Comparison of ENCODE assay signal across 32 mouse cellular contexts in genomic region chr10:67893226-67893625, GRCm38 (mm10). TPM values are rescaled to one million over a fixed set of nuclear protein-coding genes. Genes with fewer than 3 reads are reported as not detected.
DNase-seq lines count a peak whose midpoint lies in the region; ATAC-seq and TF ChIP-seq lines count a peak whose summit lies in the region.
"Had no signal": no experiment of that assay in that cellular context is flagged by ENCODE, and none has a peak within 500 bp of the region (broad histone marks: within the 10 kb centered on the region; RNA-seq: fewer than 3 reads in every experiment).

No protein-coding gene starts in this region.

- no peak for ATAC-seq in hindbrain, postnatal 0 days
- ATAC-seq in hindbrain, embryonic 13.5 days (ENCODE audit: low FRiP score): no peak
- ATAC-seq: activated CD4-positive, CD25-positive, alpha-beta regulatory T cell, adult 4 months; inflammation-experienced regulatory T-cells, adult 6 months; midbrain, embryonic 15.5 days had no signal

- peak; percentile 34 to 48 for DNase-seq in cerebellum, postnatal 10 days
- DNase-seq in cerebellum, adult 11-12 months: no peak
- peak; percentile 23 for DNase-seq in hindbrain, postnatal 0 days (ENCODE audit: low spot score)
- DNase-seq in right cerebral cortex, adult 18-20 months: peak; percentile 44
- DNase-seq in right cerebral cortex, postnatal 36 days (ENCODE audit: low spot score in 2 of 2): no peak
- DNase-seq in embryo, embryonic 10.5 days (ENCODE audit: low spot score): no peak
- DNase-seq: adrenal gland, adult 2 months; adrenal gland, postnatal 36 days; B cell, adult 2 months; embryo, embryonic 11 days; heart, adult 2 months; heart, postnatal 4 days; kidney, adult 11 months; kidney, postnatal 14 days; layer of hippocampus, postnatal 36 days; right cerebral cortex, postnatal 25 days; spleen, adult 18-20 months; thymus, postnatal 14 days had no signal

- H3K27me3 ChIP-seq in hindbrain, postnatal 0 days (ENCODE audit: insufficient read depth, low read length): no peaks in the 10 kb centered on the region
- H3K27me3 ChIP-seq in hindbrain, embryonic 13.5 days: no peaks in the 10 kb centered on the region
- H3K27me3 ChIP-seq: embryonic facial prominence, embryonic 12.5 days; heart, embryonic 12.5 days; limb, embryonic 13.5 days; lung, embryonic 15.5 days; neural tube, embryonic 15.5 days had no signal

- H3K4me1 ChIP-seq in hindbrain, postnatal 0 days (ENCODE audit: insufficient read depth, low read length): no peaks in the 10 kb centered on the region; the same call in 1 of the 2 replicates
- H3K4me1 ChIP-seq in hindbrain, embryonic 13.5 days (replicated peaks): peaks cover 4% of the 10 kb centered on the region; the same call in 1 of the 2 replicates
- H3K4me1 ChIP-seq: embryonic facial prominence, embryonic 12.5 days; heart, embryonic 12.5 days; limb, embryonic 13.5 days; lung, embryonic 15.5 days; midbrain, embryonic 10.5 days had no signal

- 75% methylated on average over 10 of the region's 10 CpGs for WGBS in hindbrain, postnatal 0 days
- 90% methylated on average over 10 of the region's 10 CpGs for WGBS in hindbrain, embryonic 13.5 days

- peaks cover 7% of the 10 kb centered on the region; the same call in 1 of the 2 replicates for H3K36me3 ChIP-seq in hindbrain, postnatal 0 days (ENCODE audit: insufficient read depth, low read length)
- H3K36me3 ChIP-seq in hindbrain, embryonic 13.5 days: no peaks in the 10 kb centered on the region
- H3K36me3 ChIP-seq: embryonic facial prominence, embryonic 12.5 days; heart, embryonic 12.5 days; lung, embryonic 15.5 days; midbrain, embryonic 10.5 days; midbrain, embryonic 15.5 days had no signal

- no peak overlapping the region for H3K9ac ChIP-seq in hindbrain, postnatal 0 days (replicated peaks; ENCODE audit: low read length)
- no peak overlapping the region for H3K9ac ChIP-seq in hindbrain, embryonic 13.5 days
- H3K9ac ChIP-seq: embryonic facial prominence, embryonic 12.5 days; heart, embryonic 12.5 days; hindbrain, embryonic 14.5 days; limb, embryonic 13.5 days; lung, embryonic 15.5 days; midbrain, embryonic 15.5 days; neural tube, embryonic 15.5 days had no signal

- H3K27ac ChIP-seq in hindbrain, postnatal 0 days: no peak overlapping the region
- H3K27ac ChIP-seq in hindbrain, embryonic 13.5 days: no peak overlapping the region
- H3K27ac ChIP-seq: embryonic facial prominence, embryonic 12.5 days; heart, adult 2 months; hindbrain, embryonic 14.5 days; limb, embryonic 13.5 days; lung, embryonic 15.5 days; midbrain, embryonic 10.5 days; midbrain, embryonic 15.5 days; neural tube, embryonic 15.5 days had no signal

- H3K4me3 ChIP-seq in hindbrain, postnatal 0 days (ENCODE audit: low read length): no peak overlapping the region
- no peak overlapping the region for H3K4me3 ChIP-seq in hindbrain, embryonic 13.5 days
- H3K4me3 ChIP-seq: embryonic facial prominence, embryonic 12.5 days; heart, adult 2 months; heart, embryonic 12.5 days; limb, embryonic 13.5 days; lung, embryonic 15.5 days; midbrain, embryonic 10.5 days; midbrain, embryonic 15.5 days; neural tube, embryonic 15.5 days had no signal

- H3K4me2 ChIP-seq in hindbrain, postnatal 0 days (ENCODE audit: low read depth, low read length): no peak overlapping the region
- H3K4me2 ChIP-seq in hindbrain, embryonic 13.5 days: no peak overlapping the region
- H3K4me2 ChIP-seq: embryonic facial prominence, embryonic 12.5 days; heart, embryonic 12.5 days; hindbrain, embryonic 14.5 days; limb, embryonic 13.5 days; liver, embryonic 11.5 days; lung, embryonic 15.5 days; midbrain, embryonic 15.5 days; neural tube, embryonic 15.5 days had no signal

- H3K9me3 ChIP-seq in hindbrain, postnatal 0 days (ENCODE audit: low read length): no peaks in the 10 kb centered on the region
- no peaks in the 10 kb centered on the region for H3K9me3 ChIP-seq in hindbrain, embryonic 13.5 days
- H3K9me3 ChIP-seq: embryonic facial prominence, embryonic 12.5 days; heart, embryonic 12.5 days; limb, embryonic 13.5 days; lung, embryonic 15.5 days; midbrain, embryonic 10.5 days; midbrain, embryonic 15.5 days; neural tube, embryonic 15.5 days had no signal

- TF ChIP-seq CTCF in hindbrain, postnatal 0 days (IDR thresholded peaks at IDR 0.05; ENCODE audit: low read depth): no peak

RNA-seq across cellular contexts. Expression of gene Zfp365, which starts 19.2 kb away (rescaled TPM):
- 14.3 and 16.6 TPM in 2 replicates for total RNA-seq in hindbrain, postnatal 0 days (2014; rRNA removed)
- 7.9 and 8.8 TPM in 2 replicates for polyA plus RNA-seq in hindbrain, postnatal 0 days (2015; fragmentation: Nextera tagmentation; extraction: Ambion mirVana)
- 2.1 and 2.4 TPM in 2 replicates for polyA plus RNA-seq in hindbrain, embryonic 13.5 days (2015; fragmentation: Nextera tagmentation; extraction: Ambion mirVana)
- total RNA-seq: megakaryocyte progenitor cell, adult 5-6 weeks had no signal
- polyA plus RNA-seq: liver, embryonic 16.5 days had no signal

Comparison
In these comparisons a context has a peak if more than half of its experiments do, and no peak if none do; other contexts are left out.
1. DNase-seq: peak in cerebellum, postnatal 10 days (2 of 2), hindbrain, postnatal 0 days (single experiment) and right cerebral cortex, adult 18-20 months (single experiment); none in cerebellum, adult 11-12 months (single experiment), right cerebral cortex, postnatal 36 days (0 of 2) and embryo, embryonic 10.5 days (single experiment).